ENCODE assay signal across 7 mouse cellular contexts in genomic region chr13:109261642-109262220, GRCm38 (mm10).
DNase-seq lines count a peak whose midpoint lies in the region; ATAC-seq and TF ChIP-seq lines count a peak whose summit lies in the region.

No protein-coding gene starts in this region.

- H3K4me1 ChIP-seq in lung, postnatal 0 days (ENCODE audit: insufficient read depth, low read depth, low read length): no peaks in the 10 kb centered on the region
- peaks cover 8% of the 10 kb centered on the region; the same call in 1 of the 2 replicates for H3K4me1 ChIP-seq in cerebellum, adult 2 months (ENCODE audit: control insufficient read depth, insufficient read depth, low read length)

- no peaks in the 10 kb centered on the region for H3K36me3 ChIP-seq in lung, postnatal 0 days (ENCODE audit: insufficient read depth, low read length)

- 0 out of 2 replicates have a peak overlapping the region, but pooled peaks have one; percentile 20 for H3K27ac ChIP-seq in lung, postnatal 0 days (ENCODE audit: low read length)
- H3K27ac ChIP-seq in cerebellum, adult 2 months (ENCODE audit: insufficient read depth, low read length): no peak overlapping the region

- peak; percentile 55 for DNase-seq in lung, postnatal 0 days (ENCODE audit: low spot score)
- DNase-seq in lung, postnatal 14 days: no peak
- DNase-seq in lung, postnatal 36 days: peak; percentile 24
- no peak for DNase-seq in thymus, postnatal 14 days
- no peak for DNase-seq in urinary bladder, postnatal 14 days (ENCODE audit: low spot score)
- DNase-seq in cerebellum, adult 2 months: no peak

- peak overlapping the region; percentile 55 for H3K4me3 ChIP-seq in lung, postnatal 0 days (ENCODE audit: low read depth, low read length)
- H3K4me3 ChIP-seq in cerebellum, adult 2 months (replicated peaks; ENCODE audit: insufficient read depth, low read depth, low read length): no peak overlapping the region

- no peak for TF ChIP-seq EP300 in lung, postnatal 0 days (IDR thresholded peaks at IDR 0.05)

- TF ChIP-seq POLR2A in cerebellum, adult 2 months (IDR thresholded peaks at IDR 0.05; ENCODE audit: borderline replicate concordance, insufficient read depth, low read length): no peak

- H3K27me3 ChIP-seq in lung, postnatal 0 days (replicated peaks; ENCODE audit: insufficient read depth, low read length): no peaks in the 10 kb centered on the region
- H3K27me3 ChIP-seq in cerebellum, adult 2 months (ENCODE audit: control insufficient read depth, insufficient read depth, low read length): no peaks in the 10 kb centered on the region

- ATAC-seq in lung, postnatal 0 days: no peak
- ATAC-seq in granulocyte monocyte progenitor cell, adult 5-6 weeks (replicated peaks; ENCODE audit: poor library complexity, severe bottlenecking): peak; percentile 78

- 21% methylated on average over 5 of the region's 5 CpGs for WGBS in lung, postnatal 0 days
- WGBS in cerebellum, adult 2 months: 75% methylated on average over 5 of the region's 5 CpGs

- peak overlapping the region; percentile 75 for H3K4me2 ChIP-seq in lung, postnatal 0 days (replicated peaks; ENCODE audit: low read depth, low read length)

- no peaks in the 10 kb centered on the region for H3K9me3 ChIP-seq in lung, postnatal 0 days (ENCODE audit: low read length)

- TF ChIP-seq CTCF in lung, postnatal 0 days (IDR thresholded peaks at IDR 0.05): no peak
- no peak for TF ChIP-seq CTCF in cerebellum, adult 2 months (IDR thresholded peaks at IDR 0.05; ENCODE audit: borderline replicate concordance, insufficient read depth, low read depth, low read length)

- H3K9ac ChIP-seq in lung, postnatal 0 days (replicated peaks; ENCODE audit: low read depth): no peak overlapping the region

Comparison
In these comparisons a context has a peak if more than half of its experiments do, and no peak if none do; other contexts are left out.
1. DNase-seq: peak in lung, postnatal 0 days (single experiment) and lung, postnatal 36 days (single experiment); none in lung, postnatal 14 days (single experiment), thymus, postnatal 14 days (single experiment), urinary bladder, postnatal 14 days (single experiment) and cerebellum, adult 2 months (0 of 2).